Mouse (Mus musculus) midbrain, embryonic 15.5 days (tissue): ENCODE measurements around the gene Cpne6. TPM values are rescaled to one million over a fixed set of nuclear protein-coding genes. Genes with fewer than 3 reads are reported as not detected.
A peak's percentile ranks its signal among the peaks of the same experiment; 100 is the strongest.

Experiments
- ATAC-seq: fragments of 200-750 bp; cut with Nextera tagmentation; replicated peaks from 2 replicates; pipeline ENCODE4 v1.8.0; 2017; ENCODE audit warnings: moderate TSS enrichment
- H3K27ac ChIP-seq: fragments of 300-500 bp; sonication (generic); 2 replicates; pipeline ENCODE4 v1.5.1; 2015; ENCODE audit warnings: mild to moderate bottlenecking, inconsistent platforms
- H3K27me3 ChIP-seq: fragments of 300-500 bp; sonication (generic); replicated peaks from 2 replicates; pipeline ENCODE4 v1.6.1; 2015; ENCODE audit warnings: inconsistent platforms
- H3K36me3 ChIP-seq: fragments of 300-500 bp; sonication (generic); replicated peaks from 2 replicates; pipeline ENCODE4 v1.6.1; 2015; ENCODE audit warnings: inconsistent platforms
- H3K4me1 ChIP-seq: fragments of 300-500 bp; sonication (generic); 2 replicates; pipeline ENCODE4 v1.6.1; 2015; ENCODE audit warnings: inconsistent platforms
- H3K4me2 ChIP-seq: fragments of 300-500 bp; sonication (generic); 2 replicates; pipeline ENCODE4 v1.6.1; 2015; ENCODE audit warnings: inconsistent platforms, mild to moderate bottlenecking, moderate library complexity
- H3K4me3 ChIP-seq: fragments of 300-500 bp; sonication (generic); 2 replicates; pipeline ENCODE4 v1.5.1; 2015; ENCODE audit warnings: mild to moderate bottlenecking, inconsistent platforms
- H3K9ac ChIP-seq: fragments of 300-500 bp; sonication (generic); 2 replicates; pipeline ENCODE4 v1.6.1; 2015; ENCODE audit warnings: mild to moderate bottlenecking, inconsistent platforms
- H3K9me3 ChIP-seq: fragments of 300-500 bp; sonication (generic); 2 replicates; pipeline ENCODE4 v1.6.1; 2016; ENCODE audit warnings: inconsistent platforms
- WGBS: fragments of 180-500 bp; shearing (Covaris S2); methylation state at CpG from one replicate; pipeline ENCODE4 v1.1.7; 2015; ENCODE audit warnings: mixed read lengths; 5-methylcytosine and 5-hydroxymethylcytosine counted together
- polyA plus RNA-seq: library from polyadenylated mRNA; unstranded; fragments of >200 nt; fragmentation: Nextera tagmentation; extraction: Ambion mirVana; gene quantifications from 2 replicates; pipeline ENCODE4 v1.2.1, GENCODE M21; 2015

The Cpne6 gene
- polyA plus RNA-seq, 1 experiment from 2014 or later, result 1.9 TPM

DNA sequence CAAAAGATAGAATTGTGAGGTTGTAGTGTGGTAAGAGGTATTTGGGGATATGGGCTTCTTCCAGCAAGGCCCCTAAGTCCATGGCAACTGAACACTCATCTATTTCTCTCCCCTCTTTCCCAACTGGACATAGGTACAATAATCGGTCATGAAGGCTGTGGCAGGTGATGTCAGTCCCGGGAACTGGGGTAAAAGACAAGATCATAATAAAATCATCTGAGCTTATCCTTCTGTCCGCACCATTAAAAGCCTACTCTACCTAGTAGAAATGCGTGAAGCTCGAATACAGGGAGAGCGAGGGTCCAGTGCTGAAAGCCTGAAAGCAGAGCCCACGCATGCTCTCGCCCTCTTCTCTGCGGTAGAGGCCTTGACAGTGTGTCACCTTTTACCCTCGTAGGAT is 30.6 kb upstream of the Cpne6 start:
- Histone ChIP-seq H3K9me3 (no peaks in the 10 kb centered on the region), H3K4me2 (no peak overlapping the region), H3K27me3 (no peaks in the 10 kb centered on the region), H3K36me3 (no peaks in the 10 kb centered on the region), H3K9ac (no peak overlapping the region), H3K27ac (no peak overlapping the region), H3K4me3 (no peak overlapping the region), H3K4me1 (no peaks in the 10 kb centered on the region)
- 89% methylated on average over 10 of the region's 10 CpGs for WGBS
- no peak for ATAC-seq

GRCm38 (mm10) chr14:55484430-55485085 is 25.7 kb upstream of the Cpne6 start:
- H3K36me3 ChIP-seq, result no peaks in the 10 kb centered on the region
- H3K4me3 ChIP-seq, result no peak overlapping the region
- H3K27ac ChIP-seq, result no peak overlapping the region
- no peak overlapping the region for H3K9ac ChIP-seq
- no peak overlapping the region for H3K4me2 ChIP-seq
- no peaks in the 10 kb centered on the region for H3K9me3 ChIP-seq
- no peaks in the 10 kb centered on the region for H3K27me3 ChIP-seq
- 78% methylated on average over 5 of the region's 5 CpGs for WGBS
- peaks cover under 1% of the 10 kb centered on the region; the same call in 1 of the 2 replicates for H3K4me1 ChIP-seq
- no peak for ATAC-seq

- no peak for ATAC-seq
- Histone ChIP-seq H3K4me2 (no peak overlapping the region), H3K9ac (no peak overlapping the region), H3K36me3 (no peaks in the 10 kb centered on the region), H3K9me3 (no peaks in the 10 kb centered on the region), H3K27ac (no peak overlapping the region), H3K4me1 (peaks cover 9% of the 10 kb centered on the region), H3K4me3 (no peak overlapping the region), H3K27me3 (no peaks in the 10 kb centered on the region)
- 88% methylated on average over 8 of the region's 8 CpGs for WGBS
These were observed 23.4 kb upstream of the Cpne6 start for GRCm38 (mm10) chr14:55486836-55487235.

- Histone ChIP-seq H3K9me3 (no peaks in the 10 kb centered on the region), H3K27me3 (no peaks in the 10 kb centered on the region), H3K9ac (peak within 1 kb of the TSS; percentile 92), H3K4me3 (peak within 1 kb of the TSS; percentile 91), H3K27ac (peak within 1 kb of the TSS; percentile 97), H3K36me3 (peaks cover 6% of the 10 kb centered on the region; the same call in 1 of the 2 replicates), H3K4me1 (peaks cover 20% of the 10 kb centered on the region), H3K4me2 (peak within 1 kb of the TSS; percentile 68)
- peak; percentile 92 for ATAC-seq
- WGBS, result under 1% methylated on average over 66 of the region's 68 CpGs
These were observed 19.7 kb upstream of the Cpne6 start, which contains the start of gene Carmil3 for GRCm38 (mm10) chr14:55490361-55491201. Gene Carmil3, plus strand, starts transcription at chr14:55490651.

GRCm38 (mm10) chr14:55491291-55491833 is 18.9 kb upstream of the Cpne6 start:
- no peaks in the 10 kb centered on the region for H3K9me3 ChIP-seq
- peak overlapping the region; percentile 68 for H3K4me2 ChIP-seq
- peaks cover 6% of the 10 kb centered on the region; the same call in 1 of the 2 replicates for H3K36me3 ChIP-seq
- H3K27me3 ChIP-seq, result no peaks in the 10 kb centered on the region
- peaks cover 20% of the 10 kb centered on the region for H3K4me1 ChIP-seq
- ATAC-seq, result peak; percentile 73
- WGBS, result under 1% methylated on average over 30 of the region's 30 CpGs
- peak overlapping the region; percentile 92 for H3K9ac ChIP-seq
- H3K27ac ChIP-seq, result peak overlapping the region; percentile 97
- peak overlapping the region; percentile 91 for H3K4me3 ChIP-seq

DNA sequence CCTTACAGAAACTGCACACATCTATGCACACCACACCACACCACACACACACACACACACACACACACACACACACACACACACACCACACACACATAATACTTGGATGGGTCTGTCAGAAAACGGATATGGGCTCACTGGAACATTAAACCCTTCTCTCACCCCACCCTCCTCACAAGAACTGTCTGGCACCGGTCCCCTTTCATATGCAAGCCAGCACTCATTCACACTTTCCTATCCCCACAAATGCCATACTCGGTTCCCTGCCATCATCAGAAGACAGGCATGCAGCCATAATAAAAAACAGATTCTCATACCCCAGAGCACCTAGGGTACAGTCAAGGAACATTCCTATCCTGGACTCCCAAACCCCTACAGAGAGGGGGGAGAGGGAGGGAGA is 18.1 kb upstream of the Cpne6 start:
- H3K4me3 ChIP-seq, result peak overlapping the region; percentile 91
- H3K9ac ChIP-seq, result no peak overlapping the region
- ATAC-seq, result no peak
- no peaks in the 10 kb centered on the region for H3K27me3 ChIP-seq
- H3K36me3 ChIP-seq, result peaks cover 6% of the 10 kb centered on the region; the same call in 1 of the 2 replicates
- peaks cover 20% of the 10 kb centered on the region for H3K4me1 ChIP-seq
- no peak overlapping the region for H3K27ac ChIP-seq
- WGBS, result 45% methylated on average over 3 of the region's 3 CpGs
- H3K9me3 ChIP-seq, result no peaks in the 10 kb centered on the region
- peak overlapping the region; percentile 68 for H3K4me2 ChIP-seq

DNA sequence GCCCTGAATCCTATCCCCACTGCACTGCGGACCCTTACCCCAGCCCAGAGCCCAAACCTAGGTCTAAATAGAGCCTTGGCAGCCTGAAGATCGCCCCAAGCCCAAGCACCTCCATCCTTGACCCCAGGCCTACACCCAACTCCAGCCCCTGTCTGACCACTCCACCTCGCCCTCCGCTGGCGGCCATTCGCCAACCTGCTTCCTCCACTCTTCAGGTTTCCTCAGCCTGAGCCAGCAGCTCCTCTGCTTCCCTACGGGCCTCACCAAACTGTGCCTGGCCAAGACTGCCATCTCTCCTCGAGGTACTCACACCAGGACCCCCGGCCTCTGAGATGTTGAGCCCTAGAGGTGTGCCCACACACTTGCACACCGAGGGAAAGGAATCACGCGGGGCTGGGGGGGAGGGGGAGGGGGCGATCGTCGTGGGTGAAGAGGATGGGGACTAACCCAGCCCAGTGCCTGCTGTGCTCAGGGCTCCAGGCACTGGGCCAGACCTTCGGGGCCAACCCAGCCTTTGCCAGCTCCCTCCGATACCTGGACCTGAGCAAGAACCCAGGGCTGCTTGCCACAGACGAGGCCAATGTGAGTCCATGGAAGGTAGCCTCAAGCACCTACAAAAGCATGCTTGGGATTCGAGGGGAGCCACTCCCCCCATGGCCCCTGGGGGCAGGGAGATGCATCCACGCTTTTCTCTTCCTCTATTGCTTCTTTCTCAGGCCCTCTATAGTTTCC is 14.6 kb upstream of the Cpne6 start:
- no peak for ATAC-seq
- no peak overlapping the region for H3K4me3 ChIP-seq
- no peak overlapping the region for H3K4me2 ChIP-seq
- peaks cover 21% of the 10 kb centered on the region for H3K4me1 ChIP-seq
- H3K9ac ChIP-seq, result no peak overlapping the region
- H3K36me3 ChIP-seq, result peaks cover 27% of the 10 kb centered on the region
- H3K27me3 ChIP-seq, result no peaks in the 10 kb centered on the region
- H3K9me3 ChIP-seq, result no peaks in the 10 kb centered on the region
- no peak overlapping the region for H3K27ac ChIP-seq
- WGBS, result 79% methylated on average over 17 of the region's 20 CpGs

DNA sequence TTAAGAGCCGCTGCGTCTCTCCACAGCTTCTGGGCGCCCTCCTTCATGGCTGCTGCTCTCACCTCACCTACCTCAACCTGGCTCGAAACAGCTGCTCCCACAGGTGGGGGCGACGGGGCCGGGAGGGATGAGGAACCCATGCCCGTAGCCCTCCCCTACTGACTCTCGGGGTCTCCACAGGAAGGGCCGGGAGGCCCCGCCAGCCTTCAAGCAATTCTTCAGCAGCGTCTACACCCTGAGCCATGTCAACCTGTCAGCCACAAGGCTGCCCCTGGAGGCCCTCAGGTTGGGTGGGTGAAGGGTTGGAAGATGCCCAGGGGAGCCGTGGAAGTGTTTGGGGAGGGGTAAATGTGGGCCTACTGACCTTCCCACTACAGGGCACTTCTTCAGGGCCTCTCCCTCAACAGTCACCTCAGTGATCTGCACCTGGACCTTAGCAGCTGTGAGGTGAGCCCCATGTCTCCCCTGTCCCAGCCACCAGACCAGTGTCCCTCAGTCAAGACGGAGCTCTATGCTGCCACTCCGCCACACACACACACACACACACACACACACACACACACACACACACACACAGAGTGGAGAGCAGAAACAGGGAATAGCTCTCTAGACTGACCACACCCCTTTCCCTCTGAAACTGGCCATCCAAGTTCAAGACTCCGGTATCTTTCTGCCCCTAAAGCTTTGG is 13.3 kb upstream of the Cpne6 start:
- peak; percentile 35 for ATAC-seq
- H3K27ac ChIP-seq, result no peak overlapping the region
- 79% methylated on average over 16 of the region's 16 CpGs for WGBS

GRCm38 (mm10) chr14:55497449-55497821 is 12.8 kb upstream of the Cpne6 start:
- Histone ChIP-seq H3K4me2 (no peak overlapping the region), H3K36me3 (peaks cover 39% of the 10 kb centered on the region)

More for the DNA sequence above, 13.3 kb upstream of the Cpne6 start:
- Histone ChIP-seq H3K9me3 (no peaks in the 10 kb centered on the region), H3K4me1 (peaks cover 16% of the 10 kb centered on the region), H3K27me3 (no peaks in the 10 kb centered on the region), H3K36me3 (peaks cover 33% of the 10 kb centered on the region), H3K9ac (no peak overlapping the region), H3K4me3 (no peak overlapping the region), H3K4me2 (no peak overlapping the region)

DNA sequence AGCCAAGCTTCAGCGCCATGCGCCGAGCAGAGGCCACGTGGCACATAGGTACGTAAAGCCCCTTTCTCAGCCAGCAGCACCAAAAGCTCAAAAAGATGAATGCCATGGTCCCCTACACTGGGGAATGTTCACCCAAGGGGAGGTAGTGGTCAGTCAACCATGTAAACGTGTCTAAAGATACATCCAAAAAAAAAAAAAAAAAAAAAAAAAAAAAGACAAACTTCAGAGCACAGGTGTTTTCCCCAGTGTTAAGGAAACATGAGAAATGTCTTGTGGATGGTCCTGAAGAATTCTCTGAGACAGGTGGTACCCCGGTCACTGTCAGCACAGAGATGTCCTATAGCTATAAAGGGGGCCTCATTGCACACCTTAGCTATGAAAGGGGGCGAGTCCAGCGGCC is 4.6 kb upstream of the Cpne6 start:
- no peak overlapping the region for H3K4me3 ChIP-seq
- peaks cover 4% of the 10 kb centered on the region; the same call in 1 of the 2 replicates for H3K4me1 ChIP-seq
- H3K9ac ChIP-seq, result no peak overlapping the region
- 88% methylated on average over 9 of the region's 9 CpGs for WGBS
- H3K36me3 ChIP-seq, result peaks cover 14% of the 10 kb centered on the region; the same call in 1 of the 2 replicates
- no peak overlapping the region for H3K27ac ChIP-seq
- no peak for ATAC-seq
- H3K4me2 ChIP-seq, result no peak overlapping the region
- no peaks in the 10 kb centered on the region for H3K9me3 ChIP-seq
- H3K27me3 ChIP-seq, result no peaks in the 10 kb centered on the region

More at GRCm38 (mm10) chr14:55497449-55497821, 12.8 kb upstream of the Cpne6 start:
- WGBS, result 26% methylated on average over 6 of the region's 6 CpGs
- H3K9me3 ChIP-seq, result no peaks in the 10 kb centered on the region
- H3K4me1 ChIP-seq, result peaks cover 11% of the 10 kb centered on the region
- no peak overlapping the region for H3K4me3 ChIP-seq
- no peak overlapping the region for H3K27ac ChIP-seq
- no peaks in the 10 kb centered on the region for H3K27me3 ChIP-seq
- ATAC-seq, result peak; percentile 43
- H3K9ac ChIP-seq, result no peak overlapping the region

DNA sequence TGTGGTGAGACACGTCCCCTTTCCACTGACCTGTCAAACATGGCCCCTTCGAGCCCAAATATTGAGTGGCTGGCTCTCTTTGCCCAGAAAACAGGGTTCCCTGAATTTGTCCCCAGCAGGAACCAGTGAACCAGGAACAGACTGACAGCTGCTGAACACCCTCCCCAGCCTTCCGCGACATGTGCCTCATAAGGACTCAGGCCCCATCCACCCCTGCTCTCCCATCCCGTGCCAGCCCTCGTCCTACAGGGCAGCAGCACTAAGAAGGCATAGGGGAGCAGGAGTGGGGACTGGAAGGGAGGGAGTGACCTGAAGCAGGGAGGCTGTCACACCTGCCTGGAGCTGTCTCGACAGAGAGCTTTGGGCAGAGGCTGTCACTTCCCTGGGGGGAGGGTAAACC is 2.4 kb upstream of the Cpne6 start:
- H3K27me3 ChIP-seq, result no peaks in the 10 kb centered on the region
- no peak overlapping the region for H3K4me3 ChIP-seq
- no peaks in the 10 kb centered on the region for H3K9me3 ChIP-seq
- H3K27ac ChIP-seq, result no peak overlapping the region
- ATAC-seq, result no peak
- no peak overlapping the region for H3K9ac ChIP-seq
- no peak overlapping the region for H3K4me2 ChIP-seq
- H3K36me3 ChIP-seq, result no peaks in the 10 kb centered on the region
- peaks cover 12% of the 10 kb centered on the region; the same call in 1 of the 2 replicates for H3K4me1 ChIP-seq
- 51% methylated on average over 7 of the region's 7 CpGs for WGBS
